Mouse (Mus musculus) liver, adult (tissue): ENCODE results near the gene Polr3gl.

ENCODE experiments used
- GATA4 ChIP-seq: IDR thresholded peaks from 2 replicates; pipeline ENCODE4 v1.6.1; 2014; ENCODE audit warnings: mild to moderate bottlenecking, low read length; ENCODE audit not compliant: insufficient replicate concordance

The Polr3gl gene

DNA sequence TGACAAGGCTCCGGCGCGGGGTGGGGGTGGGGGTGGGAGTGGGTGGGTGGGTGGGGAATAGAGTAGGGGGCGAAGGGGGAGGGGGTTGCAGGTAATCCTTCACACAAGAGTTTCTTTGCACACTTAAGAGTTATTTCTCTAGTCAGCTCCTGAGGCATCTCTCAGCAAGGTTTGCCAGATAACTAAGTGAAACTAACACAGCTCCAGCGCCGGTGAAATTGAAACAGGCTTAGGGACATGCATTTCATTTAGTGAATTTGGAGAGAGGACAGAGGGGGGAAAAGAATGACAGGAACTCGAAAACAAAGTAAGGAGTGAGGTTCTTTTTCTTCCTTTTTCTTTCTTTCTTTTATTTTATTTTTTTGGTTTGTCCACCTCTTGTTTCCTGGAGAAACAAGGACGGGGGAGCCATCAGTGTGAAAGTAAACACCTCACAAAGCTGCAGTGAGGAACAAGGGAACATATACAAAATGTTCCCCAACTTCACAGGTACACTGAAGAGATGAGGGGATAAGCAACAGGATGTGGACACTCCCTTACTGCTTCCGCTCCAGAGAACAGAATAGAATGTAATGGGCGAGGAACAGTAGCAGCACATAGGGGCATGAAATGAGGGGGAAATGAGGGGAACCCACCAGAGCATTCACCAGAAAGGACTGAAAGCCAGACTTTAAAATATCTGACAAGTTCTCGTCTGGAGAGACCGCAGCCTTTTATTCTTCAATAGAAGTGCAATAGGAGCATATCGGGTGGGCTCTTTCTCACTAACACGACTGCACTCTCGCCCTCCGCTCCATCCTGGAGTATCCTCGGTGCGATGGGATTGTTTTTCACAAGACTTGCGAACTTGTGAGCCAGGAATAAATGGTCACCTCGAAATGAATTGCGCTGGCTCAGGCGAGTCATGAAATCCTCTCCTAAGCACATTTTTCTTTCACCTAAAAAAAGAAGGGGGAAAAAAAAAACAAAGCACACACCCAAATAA, 37.0 kb downstream of the Polr3gl start:
- no peak for TF ChIP-seq GATA4

DNA sequence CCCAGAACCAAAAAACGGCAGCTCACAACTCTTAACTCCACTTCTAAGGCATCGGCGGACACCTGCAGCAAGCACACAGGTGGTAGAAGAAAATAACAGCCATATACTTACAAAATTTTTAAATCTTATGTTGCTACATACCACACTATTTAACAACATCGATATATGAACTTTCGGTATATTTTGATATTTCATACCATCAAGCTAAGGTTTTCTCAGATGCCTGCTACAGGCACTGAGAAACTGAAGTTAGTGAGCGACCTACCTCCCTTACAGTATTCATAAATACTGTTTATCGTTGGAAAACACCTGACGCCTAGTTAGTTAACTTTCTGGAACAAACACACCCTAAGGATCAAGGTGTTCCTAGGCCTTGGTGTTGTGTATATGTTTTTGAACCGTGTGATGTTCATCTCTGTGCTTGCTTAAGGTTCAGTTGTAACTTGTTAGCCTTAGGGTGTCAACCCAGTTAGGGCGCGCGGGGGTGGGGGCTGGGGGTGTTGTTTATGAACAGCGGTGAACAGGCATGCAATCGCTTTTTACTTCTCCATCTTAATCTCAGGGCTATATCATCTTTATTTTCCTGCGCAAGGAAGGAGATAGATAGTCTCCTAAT, 37.9 kb downstream of the Polr3gl start:
- no peak for TF ChIP-seq GATA4

DNA sequence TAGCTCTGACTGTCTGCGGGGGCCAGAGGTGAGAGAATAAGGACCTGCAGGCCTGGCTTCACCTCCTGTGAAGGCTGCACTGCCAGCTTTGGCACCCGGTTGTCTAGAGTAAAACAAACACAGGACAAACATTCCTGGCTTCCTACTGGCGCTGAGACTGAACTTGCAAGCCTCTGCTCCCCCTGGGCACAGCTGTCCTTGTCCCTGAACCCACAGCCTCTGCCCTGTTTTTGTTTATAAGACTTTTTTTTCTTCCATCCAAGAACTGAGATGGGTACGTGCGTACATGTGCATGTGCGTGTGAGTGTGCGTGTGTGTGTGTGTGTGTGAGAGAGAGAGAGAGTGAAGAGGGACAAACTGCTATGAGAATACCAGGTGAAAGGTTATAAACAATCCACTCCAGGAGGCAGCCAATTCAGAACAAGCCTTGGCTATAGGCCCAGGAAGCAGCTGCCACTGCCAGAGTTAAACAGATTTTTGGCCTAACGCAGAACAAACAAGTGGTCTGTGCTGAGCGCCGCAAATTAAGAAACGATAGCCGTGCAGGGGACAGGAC, 38.9 kb downstream of the Polr3gl start:
- no peak for TF ChIP-seq GATA4

DNA sequence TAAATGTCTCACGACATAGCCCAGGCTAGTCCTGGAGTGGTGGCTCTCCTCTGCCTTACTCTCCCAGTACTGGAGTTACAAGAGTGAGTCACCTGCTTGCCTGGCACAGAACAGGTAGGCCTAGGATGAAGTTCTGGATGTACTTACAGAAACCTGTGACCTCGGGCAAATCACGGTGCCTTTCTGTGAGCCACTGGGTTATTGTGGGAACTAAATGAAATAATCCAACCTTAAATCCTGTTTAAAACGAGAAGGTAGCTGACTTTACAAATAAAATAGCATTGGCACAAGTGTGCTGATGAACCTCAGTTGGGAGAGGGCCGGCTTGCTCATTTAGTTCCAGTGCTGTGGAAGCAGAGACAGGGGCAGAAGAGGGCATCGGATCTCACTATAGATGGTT, 39.7 kb downstream of the Polr3gl start:
- TF ChIP-seq GATA4, result no peak

DNA sequence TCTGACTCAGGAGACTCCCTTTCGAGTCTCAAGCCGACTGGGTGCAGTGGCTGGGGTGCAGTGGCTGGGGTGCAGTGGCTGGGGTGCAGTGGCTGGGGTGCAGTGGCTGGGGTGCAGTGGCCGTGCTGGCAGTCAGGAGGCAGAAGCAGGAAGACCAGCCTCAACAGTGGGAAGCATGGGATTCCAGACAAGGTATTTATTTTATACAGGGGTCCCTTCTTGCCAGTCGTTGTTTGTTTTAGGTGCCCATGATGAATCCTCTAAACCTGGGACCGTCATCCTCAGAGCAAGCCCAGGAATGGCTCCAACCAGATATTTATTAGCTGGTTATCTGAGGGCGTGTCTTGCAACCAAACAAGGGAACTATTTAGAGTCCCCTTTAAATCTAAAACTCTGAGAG, 40.4 kb downstream of the Polr3gl start:
- TF ChIP-seq GATA4, result no peak

DNA sequence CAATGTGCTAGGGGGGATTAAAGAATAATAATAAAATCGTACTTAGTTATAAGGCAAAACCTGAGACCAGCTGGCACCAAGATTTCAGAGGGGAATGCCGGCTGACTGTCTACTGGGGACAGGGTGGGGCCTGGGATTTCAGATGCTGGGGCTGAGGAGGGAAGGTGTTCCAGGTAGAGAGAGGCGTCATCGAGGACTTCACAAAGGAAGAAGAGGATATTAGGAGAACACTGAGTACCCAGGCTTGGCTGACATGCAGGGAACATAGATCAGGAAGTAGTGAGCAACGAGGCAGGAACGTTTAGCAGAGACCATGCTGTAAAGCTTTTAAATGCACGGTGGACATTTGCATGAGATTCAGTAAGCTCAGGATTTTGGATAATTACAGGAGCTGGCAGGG, 42.1 kb downstream of the Polr3gl start:
- no peak for TF ChIP-seq GATA4

DNA sequence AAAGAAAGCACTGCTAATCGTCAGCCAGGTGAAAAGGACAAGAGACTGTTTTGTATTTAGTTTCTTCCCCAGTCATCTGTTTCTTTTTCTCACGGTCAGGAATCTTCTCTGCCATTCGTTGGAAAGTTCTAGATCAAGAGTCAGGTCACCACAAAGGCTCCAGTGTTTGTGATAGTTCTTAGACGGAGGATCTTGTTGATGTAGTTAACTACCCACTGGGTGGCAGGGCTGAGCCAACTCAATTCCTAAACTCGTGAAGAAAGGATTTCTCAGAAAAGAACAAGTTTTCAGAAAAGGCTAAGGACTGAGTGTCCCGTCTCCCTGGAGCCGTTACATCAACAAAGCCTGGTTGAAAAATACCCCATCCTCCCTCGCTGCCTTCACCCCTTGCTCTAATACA, 42.8 kb downstream of the Polr3gl start:
- TF ChIP-seq GATA4, result no peak

DNA sequence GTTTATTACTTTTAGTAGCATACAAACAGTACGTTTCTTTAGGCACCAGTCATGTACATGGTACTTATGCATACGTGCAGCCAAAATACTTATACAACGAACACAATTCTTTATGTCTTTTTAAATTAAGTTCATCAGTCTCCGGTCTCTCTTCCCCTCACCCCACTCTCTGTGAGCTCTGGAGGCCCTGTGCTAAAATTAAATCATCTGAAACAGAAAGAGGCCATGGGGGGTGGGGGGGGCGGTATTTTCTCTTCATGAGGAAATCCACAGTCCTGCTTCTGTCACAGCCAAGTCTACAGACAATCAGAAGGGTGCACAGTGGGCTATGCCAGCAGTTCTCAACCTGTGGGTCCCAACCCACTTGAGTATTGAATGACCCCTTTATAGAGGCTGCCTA, 44.6 kb downstream of the Polr3gl start:
- no peak for TF ChIP-seq GATA4

DNA sequence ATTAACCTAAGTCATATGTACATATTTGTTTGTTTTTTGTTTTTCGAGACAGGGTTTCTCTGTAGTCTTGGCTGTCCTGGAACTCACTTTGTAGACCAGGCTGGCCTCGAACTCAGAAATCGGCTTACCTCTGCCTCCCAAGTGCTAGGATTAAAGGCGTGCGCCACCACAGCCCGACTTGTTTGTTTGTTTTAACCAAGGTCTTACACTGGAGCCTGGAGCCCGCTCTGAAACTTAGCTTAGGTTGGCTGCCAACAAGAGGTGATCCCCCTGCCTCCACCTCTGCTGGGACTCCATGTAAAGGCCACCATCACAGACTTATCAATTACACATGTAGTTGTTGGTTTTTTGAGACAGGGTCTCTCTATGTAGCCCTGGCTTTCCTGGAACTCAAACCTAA, 45.2 kb downstream of the Polr3gl start:
- no peak for TF ChIP-seq GATA4

DNA sequence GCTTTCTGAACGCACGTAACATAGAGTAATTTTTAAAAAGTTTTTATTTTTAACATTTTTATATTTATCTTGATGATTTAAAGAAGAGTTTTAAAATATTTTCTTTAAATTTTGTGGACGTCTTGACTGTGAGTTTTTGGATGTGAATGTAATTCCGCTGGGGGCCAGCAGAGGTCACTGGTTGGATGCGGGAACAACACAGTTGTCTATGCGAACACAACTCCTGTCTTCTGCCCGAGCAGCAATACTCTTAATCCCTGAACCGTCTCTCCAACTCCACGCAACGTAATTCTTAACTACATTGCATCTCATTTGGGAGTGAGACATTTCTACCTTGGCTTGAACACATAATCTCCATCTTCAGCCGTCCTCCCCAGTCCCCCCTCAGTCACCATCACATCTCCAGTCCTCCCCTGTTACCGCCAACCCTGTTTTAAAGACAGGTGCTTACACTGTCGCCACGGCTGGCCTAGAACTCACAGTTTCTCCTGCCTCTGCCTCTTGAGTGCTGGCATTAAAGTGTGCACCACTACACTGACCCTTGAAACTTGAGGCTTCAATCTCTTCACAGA, 46.5 kb downstream of the Polr3gl start:
- no peak for TF ChIP-seq GATA4

DNA sequence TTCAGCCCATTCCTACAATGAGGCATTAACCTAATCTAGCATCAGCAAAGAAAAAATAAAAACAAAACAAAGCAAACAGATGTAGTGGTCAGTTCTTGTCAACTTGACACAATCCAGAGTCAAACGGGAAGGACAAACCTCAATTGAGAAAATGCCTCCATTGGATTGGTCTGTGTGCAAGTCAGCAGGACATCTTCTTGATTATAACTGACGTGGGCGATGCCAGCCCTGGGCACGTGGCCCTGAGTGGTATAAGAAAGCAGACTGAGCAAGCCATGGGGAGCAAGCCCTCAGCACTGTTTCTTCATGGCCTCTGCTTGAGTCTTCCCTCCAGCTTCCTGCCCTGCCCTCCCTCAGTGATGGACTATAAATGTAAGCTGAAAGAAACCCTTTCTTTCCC, 47.1 kb downstream of the Polr3gl start:
- TF ChIP-seq GATA4, result no peak

DNA sequence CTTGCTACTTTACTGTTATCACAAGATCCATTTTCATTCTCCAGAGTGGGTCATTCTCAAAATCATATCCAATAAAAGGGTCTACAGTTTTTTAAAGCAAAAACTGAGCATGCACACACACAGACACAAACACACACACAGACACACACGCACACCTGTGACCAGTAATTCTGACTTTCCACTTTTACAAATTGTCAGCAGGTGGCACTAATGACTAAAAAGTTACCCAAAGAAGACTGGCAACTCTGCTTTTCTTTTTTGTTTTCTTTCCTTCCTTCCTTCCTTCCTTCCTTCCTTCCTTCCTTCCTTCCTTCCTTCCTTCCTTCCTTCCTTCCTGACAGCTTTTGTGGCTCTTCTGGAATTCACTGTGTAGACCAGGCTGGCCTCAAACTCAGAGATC, 48.4 kb downstream of the Polr3gl start:
- no peak for TF ChIP-seq GATA4

DNA sequence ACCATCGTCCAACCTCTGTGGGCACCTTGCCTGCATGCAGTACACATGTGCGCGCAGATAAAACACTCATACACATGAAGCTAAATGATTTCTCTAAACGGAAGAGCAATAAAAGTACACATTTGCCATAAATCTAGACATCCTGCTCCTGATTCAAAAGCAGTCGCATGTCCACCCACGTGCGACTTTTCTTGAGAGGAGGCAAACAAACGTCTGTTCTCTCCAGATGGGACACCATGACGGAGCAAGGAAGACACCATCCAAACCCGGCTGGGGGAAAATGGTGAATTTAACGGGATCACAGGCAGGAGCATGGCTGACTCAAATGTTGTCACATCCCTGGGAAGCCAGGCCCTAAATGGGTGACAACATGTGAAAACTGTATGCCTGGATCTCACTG, 50.6 kb downstream of the Polr3gl start:
- TF ChIP-seq GATA4, result no peak

DNA sequence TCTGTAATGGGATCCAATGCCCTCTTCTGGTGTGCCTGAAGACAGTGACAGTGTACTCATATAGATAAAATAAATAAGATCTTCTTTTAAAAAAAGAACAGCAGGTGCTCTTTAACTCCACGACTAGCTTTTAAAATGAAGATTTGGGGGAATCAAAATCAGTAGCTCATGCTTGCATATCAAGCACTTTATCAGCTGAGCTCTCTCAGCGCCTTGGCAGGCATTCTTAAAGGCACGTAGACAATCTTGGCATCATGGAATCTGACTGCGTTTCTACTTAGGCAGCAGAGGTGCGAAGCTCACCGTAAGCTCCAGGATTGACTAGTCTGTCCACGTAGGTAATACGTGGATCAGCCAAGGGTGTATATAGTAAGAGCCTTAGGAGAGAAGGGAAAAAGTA, 51.4 kb downstream of the Polr3gl start:
- TF ChIP-seq GATA4, result no peak

DNA sequence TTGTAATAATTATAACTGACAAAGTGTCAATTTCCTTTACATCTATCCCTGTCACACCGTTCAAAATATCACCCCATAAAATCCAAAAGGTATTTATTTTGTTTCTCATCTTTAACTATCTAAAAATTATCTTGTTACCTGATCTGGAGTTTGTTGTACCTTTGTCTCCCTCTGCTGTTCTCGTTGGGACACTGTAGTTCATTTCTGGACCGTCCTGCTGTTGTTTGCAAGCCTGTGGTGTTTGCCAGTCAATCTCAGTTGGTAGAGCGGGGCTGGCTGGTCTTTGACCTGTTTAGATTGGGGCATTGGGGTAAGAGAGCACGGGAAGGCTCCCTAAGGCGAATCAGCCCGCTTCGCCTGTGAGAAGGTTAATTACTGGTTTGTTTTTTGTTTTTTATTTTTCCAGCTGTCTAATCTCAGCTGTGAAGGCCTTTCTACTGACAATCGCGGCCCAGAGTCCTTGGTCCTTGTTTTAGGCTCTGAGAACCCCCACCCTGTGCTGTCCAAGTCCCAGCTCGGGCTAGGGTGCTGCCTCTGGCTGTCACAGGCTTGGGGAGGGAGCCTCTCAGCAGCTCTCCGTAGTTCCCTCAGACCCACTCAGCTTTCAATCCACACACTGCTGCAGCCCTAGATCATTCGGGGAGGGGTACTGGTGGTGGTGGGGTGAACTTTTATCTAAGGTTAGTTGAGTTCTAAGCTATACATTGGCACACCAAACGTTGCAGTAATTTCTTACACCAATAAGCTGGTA, 52.5 kb downstream of the Polr3gl start:
- no peak for TF ChIP-seq GATA4
